Mouse (Mus musculus) spleen, adult 2 months (tissue): Measurements from ENCODE around the gene Pde7b. TPM values are rescaled to one million over a fixed set of nuclear protein-coding genes. Genes with fewer than 3 reads are reported as not detected.

Experiments
- DNase-seq, 2 experiments: peaks; one replicate each; pipeline versions ENCODE4 v3.0.0 to v3.0.0-alpha.2; 2012 to 2021; ENCODE audit warnings: low spot score in 2 of 2, low read depth in 1 of 2
- H3K27ac ChIP-seq: fragments of 200-500 bp; 2 replicates; pipeline ENCODE4 v1.5.1; 2012; ENCODE audit warnings: low read length, inconsistent platforms; ENCODE audit not compliant: insufficient read depth
- H3K27me3 ChIP-seq: fragments of 200-500 bp; 2 replicates; pipeline ENCODE4 v1.6.1; 2012; ENCODE audit warnings: mild to moderate bottlenecking, moderate library complexity, low read length, inconsistent platforms; ENCODE audit not compliant: control insufficient read depth, insufficient read depth
- H3K36me3 ChIP-seq: fragments of 200-500 bp; 2 replicates; pipeline ENCODE4 v1.6.1; 2012; ENCODE audit warnings: mild to moderate bottlenecking, low read length, inconsistent platforms; ENCODE audit not compliant: control insufficient read depth, insufficient read depth
- H3K4me1 ChIP-seq: fragments of 200-500 bp; 2 replicates; pipeline ENCODE4 v1.6.1; 2011; ENCODE audit warnings: inconsistent platforms; ENCODE audit not compliant: control insufficient read depth, insufficient read depth, insufficient read length
- H3K4me3 ChIP-seq: fragments of 200-500 bp; 2 replicates; pipeline ENCODE4 v1.5.1; 2011; ENCODE audit warnings: mild to moderate bottlenecking, inconsistent platforms; ENCODE audit not compliant: insufficient read depth, insufficient read length; ENCODE audit errors: extremely low read depth
- CTCF ChIP-seq: fragments of 200-500 bp; IDR thresholded peaks from 2 replicates; pipeline ENCODE4 v1.5.1; 2011; ENCODE audit warnings: mild to moderate bottlenecking, inconsistent platforms; ENCODE audit not compliant: insufficient read depth, insufficient read length, insufficient replicate concordance; ENCODE audit errors: extremely low read depth
- POLR2A ChIP-seq: fragments of 200-500 bp; IDR thresholded peaks from 2 replicates; pipeline ENCODE4 v1.6.1; 2011; ENCODE audit warnings: low read depth, low read length, inconsistent platforms
- WGBS: fragments of 180-500 bp; shearing (Covaris S2); methylation state at CpG from one replicate; pipeline ENCODE4 v1.1.7; 2018; 5-methylcytosine and 5-hydroxymethylcytosine counted together
- polyA plus RNA-seq: library from polyadenylated mRNA; depleted of rRNA; stranded (reverse); fragments of >200 nt; gene quantifications from 2 replicates; pipeline ENCODE4 v1.2.3, GENCODE M21; 2012

Gene Pde7b
- polyA plus RNA-seq, 1 experiment, result 0.69 TPM

- 79% methylated on average over 6 of the region's 6 CpGs for WGBS
- no peak overlapping the region for H3K27ac ChIP-seq
- TF ChIP-seq POLR2A, result no peak
- TF ChIP-seq CTCF, result no peak
These were observed 223.7 kb downstream of the Pde7b start for GRCm38 (mm10) chr10:20501221-20501620.

GRCm38 (mm10) chr10:20495051-20495450 lies 229.8 kb downstream of the Pde7b start:
- WGBS, result 87% methylated on average over 4 of the region's 4 CpGs
- H3K27ac ChIP-seq, result no peak overlapping the region
- H3K4me1 ChIP-seq, result no peaks in the 10 kb centered on the region
- no peaks in the 10 kb centered on the region for H3K36me3 ChIP-seq
- no peak overlapping the region for H3K4me3 ChIP-seq
- no peak for DNase-seq
- TF ChIP-seq POLR2A (no peak), CTCF (no peak)
- H3K27me3 ChIP-seq, result no peaks in the 10 kb centered on the region

More at GRCm38 (mm10) chr10:20501221-20501620, 223.7 kb downstream of the Pde7b start:
- Histone ChIP-seq H3K4me3 (no peak overlapping the region), H3K4me1 (no peaks in the 10 kb centered on the region), H3K36me3 (no peaks in the 10 kb centered on the region), H3K27me3 (no peaks in the 10 kb centered on the region)
- no peak for DNase-seq

GRCm38 (mm10) chr10:20493826-20494455 lies 230.9 kb downstream of the Pde7b start:
- Histone ChIP-seq H3K4me1 (no peaks in the 10 kb centered on the region), H3K36me3 (no peaks in the 10 kb centered on the region), H3K27ac (no peak overlapping the region), H3K4me3 (no peak overlapping the region), H3K27me3 (no peaks in the 10 kb centered on the region)
- DNase-seq, result no peak
- TF ChIP-seq POLR2A (no peak), CTCF (no peak)
- 86% methylated on average over 5 of the region's 5 CpGs for WGBS

GRCm38 (mm10) chr10:20492216-20492964 lies 232.5 kb downstream of the Pde7b start:
- WGBS, result 85% methylated on average over 11 of the region's 11 CpGs
- Histone ChIP-seq H3K4me1 (no peaks in the 10 kb centered on the region), H3K4me3 (no peak overlapping the region), H3K36me3 (no peaks in the 10 kb centered on the region), H3K27me3 (no peaks in the 10 kb centered on the region), H3K27ac (no peak overlapping the region)
- no peak for DNase-seq
- no peak for TF ChIP-seq POLR2A
- no peak for TF ChIP-seq CTCF

- 37% methylated on average over 1 of the region's 1 CpGs for WGBS
These were observed 234.1 kb downstream of the Pde7b start for GRCm38 (mm10) chr10:20490775-20491174.

GRCm38 (mm10) chr10:20490281-20490680 lies 234.6 kb downstream of the Pde7b start:
- Histone ChIP-seq H3K36me3 (no peaks in the 10 kb centered on the region), H3K4me3 (no peak overlapping the region), H3K4me1 (no peaks in the 10 kb centered on the region), H3K27me3 (no peaks in the 10 kb centered on the region), H3K27ac (no peak overlapping the region)
- no peak for TF ChIP-seq CTCF
- TF ChIP-seq POLR2A, result no peak
- no peak for DNase-seq
- WGBS, result 59% methylated on average over 8 of the region's 8 CpGs

More at GRCm38 (mm10) chr10:20490775-20491174, 234.1 kb downstream of the Pde7b start:
- no peaks in the 10 kb centered on the region for H3K36me3 ChIP-seq
- no peaks in the 10 kb centered on the region for H3K27me3 ChIP-seq
- no peak for DNase-seq
- TF ChIP-seq CTCF, result no peak
- TF ChIP-seq POLR2A, result no peak
- H3K4me3 ChIP-seq, result no peak overlapping the region
- no peaks in the 10 kb centered on the region for H3K4me1 ChIP-seq
- no peak overlapping the region for H3K27ac ChIP-seq
